Mouse (Mus musculus) neural tube, embryonic 15.5 days (tissue): Measurements from ENCODE around the gene Ptges2. TPM values are rescaled to one million over a fixed set of nuclear protein-coding genes. Genes with fewer than 3 reads are reported as not detected.

Source experiments
- ATAC-seq: fragments of 200-750 bp; cut with Nextera tagmentation; 2 replicates; pipeline ENCODE4 v1.8.0; 2017; ENCODE audit warnings: mild to moderate bottlenecking, moderate TSS enrichment, moderate library complexity; ENCODE audit not compliant: low FRiP score
- H3K27ac ChIP-seq: fragments of 300-500 bp; sonication (generic); replicated peaks from 2 replicates; pipeline ENCODE4 v1.5.1; 2015; ENCODE audit warnings: mild to moderate bottlenecking, inconsistent platforms
- H3K27me3 ChIP-seq: fragments of 300-500 bp; sonication (generic); replicated peaks from 2 replicates; pipeline ENCODE4 v1.6.1; 2015; ENCODE audit warnings: inconsistent platforms
- H3K36me3 ChIP-seq: fragments of 300-500 bp; sonication (generic); 2 replicates; pipeline ENCODE4 v1.6.1; 2015; ENCODE audit warnings: inconsistent platforms
- H3K4me1 ChIP-seq: fragments of 300-500 bp; sonication (generic); 2 replicates; pipeline ENCODE4 v1.6.1; 2015; ENCODE audit warnings: inconsistent platforms
- H3K4me2 ChIP-seq: fragments of 300-500 bp; sonication (generic); 2 replicates; pipeline ENCODE4 v1.6.1; 2015; ENCODE audit warnings: inconsistent platforms, mild to moderate bottlenecking, moderate library complexity
- H3K4me3 ChIP-seq: fragments of 300-500 bp; sonication (generic); replicated peaks from 2 replicates; pipeline ENCODE4 v1.5.1; 2015; ENCODE audit warnings: mild to moderate bottlenecking, inconsistent platforms
- H3K9ac ChIP-seq: fragments of 300-500 bp; sonication (generic); replicated peaks from 2 replicates; pipeline ENCODE4 v1.6.1; 2015; ENCODE audit warnings: mild to moderate bottlenecking, inconsistent platforms
- H3K9me3 ChIP-seq: fragments of 300-500 bp; sonication (generic); replicated peaks from 2 replicates; pipeline ENCODE4 v1.6.1; 2016; ENCODE audit warnings: inconsistent platforms
- WGBS: fragments of 180-500 bp; shearing (Covaris S2); methylation state at CpG from one replicate; pipeline ENCODE4 v1.1.7; 2015; ENCODE audit warnings: mixed read lengths; 5-methylcytosine and 5-hydroxymethylcytosine counted together
- polyA plus RNA-seq: library from polyadenylated mRNA; unstranded; fragments of >200 nt; fragmentation: Nextera tagmentation; extraction: Ambion mirVana; gene quantifications from 2 replicates; pipeline ENCODE4 v1.2.1, GENCODE M21; 2015

The Ptges2 gene
- polyA plus RNA-seq, 1 experiment from 2014 or later, result 52.1 TPM

GRCm38 (mm10) chr2:32448480-32448879 is 52.8 kb downstream of the Ptges2 start:
- Histone ChIP-seq H3K4me2 (no peak overlapping the region), H3K4me1 (peaks cover 40% of the 10 kb centered on the region), H3K27me3 (no peaks in the 10 kb centered on the region), H3K27ac (no peak overlapping the region), H3K36me3 (no peaks in the 10 kb centered on the region), H3K4me3 (no peak overlapping the region), H3K9me3 (no peaks in the 10 kb centered on the region), H3K9ac (no peak overlapping the region)
- no peak for ATAC-seq
- 97% methylated on average over 1 of the region's 1 CpGs for WGBS

DNA sequence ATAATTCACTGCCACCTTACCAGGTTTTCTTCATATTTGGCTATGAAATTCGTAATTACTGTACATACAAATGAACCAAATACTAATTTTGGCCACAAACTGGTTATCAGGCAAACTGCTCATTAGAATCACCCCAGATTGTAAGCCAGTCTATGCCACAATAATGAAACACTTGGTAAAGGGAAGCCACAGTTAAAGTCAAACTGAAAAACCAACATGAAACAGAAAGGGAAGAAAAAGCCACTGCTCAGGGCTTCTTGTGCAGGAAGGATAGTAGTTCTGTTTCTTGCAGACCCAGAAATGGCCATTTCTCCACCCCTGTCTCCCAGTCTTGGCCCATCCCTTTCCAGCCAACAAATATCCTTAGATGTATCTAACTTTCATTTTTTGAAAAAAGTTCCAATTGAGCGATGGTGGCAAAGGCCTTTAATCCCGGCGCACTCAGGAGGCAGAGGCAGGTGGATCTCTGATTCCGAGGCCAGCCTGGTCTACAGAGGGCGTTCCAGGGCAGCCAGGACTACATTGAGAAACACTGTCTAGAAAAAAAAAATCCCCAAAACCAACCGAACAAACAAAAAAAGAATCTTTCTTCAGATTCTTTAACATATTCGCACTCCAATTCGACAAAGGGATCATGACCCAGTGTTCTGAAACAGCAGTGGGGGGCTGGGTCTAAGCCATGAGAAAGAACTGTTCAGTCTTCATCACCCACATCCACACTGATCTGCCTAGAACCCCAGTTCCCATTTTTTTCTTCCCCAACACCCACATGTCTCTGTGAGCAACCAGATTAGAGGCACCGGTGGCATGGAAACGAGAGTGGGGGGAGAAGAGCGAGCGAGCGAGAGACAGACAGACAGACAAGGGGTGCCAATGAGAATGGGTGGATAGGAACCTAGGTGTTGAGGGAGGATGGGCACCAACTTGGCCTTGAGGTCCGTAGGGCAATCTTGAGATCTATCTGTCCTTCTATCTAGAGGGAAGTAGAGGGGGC is 54.4 kb downstream of the Ptges2 start, which contains the start of gene Naif1:
Gene Naif1, plus strand, starts transcription at position 697 of the 994 bp plus-strand sequence.
- H3K4me3 ChIP-seq, result peak within 1 kb of the TSS; percentile 81
- H3K4me1 ChIP-seq, result peaks cover 42% of the 10 kb centered on the region
- no peaks in the 10 kb centered on the region for H3K27me3 ChIP-seq
- H3K36me3 ChIP-seq, result peaks cover 1% of the 10 kb centered on the region; the same call in 1 of the 2 replicates
- H3K27ac ChIP-seq, result peak within 1 kb of the TSS; percentile 96
- 77% methylated on average over 15 of the region's 15 CpGs for WGBS
- peak within 1 kb of the TSS; percentile 79 for H3K4me2 ChIP-seq
- peak within 1 kb of the TSS; percentile 75 for H3K9ac ChIP-seq
- no peaks in the 10 kb centered on the region for H3K9me3 ChIP-seq
- no peak for ATAC-seq

GRCm38 (mm10) chr2:32450881-32451844 is 55.5 kb downstream of the Ptges2 start, which contains the start of gene Slc25a25:
Gene Slc25a25 (minus strand): TSS chr2:32451445.
- ATAC-seq, result peak; percentile 94
- Histone ChIP-seq H3K27ac (peak within 1 kb of the TSS; percentile 96), H3K4me1 (peaks cover 42% of the 10 kb centered on the region), H3K36me3 (peaks cover 3% of the 10 kb centered on the region; the same call in 1 of the 2 replicates), H3K27me3 (no peaks in the 10 kb centered on the region), H3K4me3 (peak within 1 kb of the TSS; percentile 81), H3K9ac (peak within 1 kb of the TSS; percentile 75), H3K4me2 (peak within 1 kb of the TSS; percentile 79), H3K9me3 (no peaks in the 10 kb centered on the region)
- WGBS, result under 1% methylated on average over 103 of the region's 103 CpGs

DNA sequence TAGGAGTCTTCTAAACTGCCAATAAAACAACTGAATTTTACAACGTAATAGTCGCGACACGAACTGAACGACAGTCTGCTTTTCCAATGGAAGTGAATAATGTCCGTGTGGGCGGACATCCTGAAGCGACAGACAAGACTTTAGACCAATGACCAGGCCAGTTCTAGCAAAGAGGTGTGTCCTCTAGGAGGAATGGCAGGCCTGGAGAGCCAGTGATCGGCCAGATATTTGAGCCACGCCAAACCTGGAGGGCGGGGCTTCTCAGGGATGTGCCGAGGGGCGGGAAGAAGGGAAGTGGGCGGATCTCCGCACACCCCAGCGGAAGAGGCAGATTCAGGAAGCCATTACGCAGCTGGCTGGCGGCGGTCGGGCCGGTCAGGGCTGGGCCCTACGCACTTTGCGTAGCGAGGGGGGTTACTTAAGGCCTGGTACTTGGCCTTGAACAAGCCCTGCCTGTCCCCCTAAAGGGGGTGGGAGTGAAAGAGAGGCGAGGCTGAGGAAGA is 56.2 kb downstream of the Ptges2 start:
- Histone ChIP-seq H3K4me2 (peak overlapping the region; percentile 79), H3K36me3 (peaks cover 6% of the 10 kb centered on the region; the same call in 1 of the 2 replicates), H3K4me1 (peaks cover 39% of the 10 kb centered on the region), H3K4me3 (peak overlapping the region; percentile 81), H3K9ac (peak overlapping the region; percentile 49), H3K9me3 (no peaks in the 10 kb centered on the region), H3K27ac (peak overlapping the region; percentile 96), H3K27me3 (no peaks in the 10 kb centered on the region)
- peak; percentile 95 for ATAC-seq
- WGBS, result under 1% methylated on average over 25 of the region's 25 CpGs

DNA sequence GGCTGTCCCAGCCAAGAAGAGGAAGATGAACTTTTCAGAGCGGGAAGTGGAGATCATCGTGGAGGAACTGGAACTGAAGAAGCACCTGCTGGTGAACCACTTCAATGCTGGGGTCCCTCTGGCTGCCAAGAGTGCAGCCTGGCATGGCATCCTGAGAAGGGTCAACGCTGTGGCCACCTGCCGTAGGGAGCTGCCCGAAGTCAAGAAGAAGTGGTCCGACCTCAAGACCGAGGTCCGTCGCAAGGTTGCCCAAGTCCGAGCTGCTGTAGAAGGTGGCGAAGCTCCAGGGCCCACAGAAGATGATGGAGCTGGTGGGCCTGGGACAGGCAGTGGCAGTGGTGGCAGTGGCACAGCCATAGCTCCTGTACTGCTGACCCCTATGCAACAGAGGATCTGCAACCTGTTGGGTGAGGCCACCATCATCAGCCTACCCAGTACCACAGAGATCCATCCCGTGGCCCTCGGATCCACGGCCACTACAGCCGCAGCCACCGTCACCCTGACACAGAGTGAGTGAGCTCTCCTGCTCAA is 56.8 kb downstream of the Ptges2 start:
- H3K4me2 ChIP-seq, result peak overlapping the region; percentile 79
- H3K4me3 ChIP-seq, result peak overlapping the region; percentile 81
- peaks cover 38% of the 10 kb centered on the region for H3K4me1 ChIP-seq
- peak overlapping the region; percentile 72 for H3K27ac ChIP-seq
- no peaks in the 10 kb centered on the region for H3K27me3 ChIP-seq
- WGBS, result 97% methylated on average over 16 of the region's 16 CpGs
- peaks cover 6% of the 10 kb centered on the region; the same call in 1 of the 2 replicates for H3K36me3 ChIP-seq
- H3K9ac ChIP-seq, result no peak overlapping the region; the same call in 1 of the 2 replicates
- ATAC-seq, result no peak
- no peaks in the 10 kb centered on the region for H3K9me3 ChIP-seq

GRCm38 (mm10) chr2:32453641-32454303 is 58.1 kb downstream of the Ptges2 start:
- ATAC-seq, result no peak
- Histone ChIP-seq H3K36me3 (peaks cover 6% of the 10 kb centered on the region; the same call in 1 of the 2 replicates), H3K9ac (no peak overlapping the region), H3K4me1 (peaks cover 30% of the 10 kb centered on the region), H3K27me3 (no peaks in the 10 kb centered on the region), H3K4me2 (no peak overlapping the region; the same call in 1 of the 2 replicates), H3K27ac (no peak overlapping the region), H3K9me3 (no peaks in the 10 kb centered on the region), H3K4me3 (no peak overlapping the region)
- 90% methylated on average over 5 of the region's 5 CpGs for WGBS

DNA sequence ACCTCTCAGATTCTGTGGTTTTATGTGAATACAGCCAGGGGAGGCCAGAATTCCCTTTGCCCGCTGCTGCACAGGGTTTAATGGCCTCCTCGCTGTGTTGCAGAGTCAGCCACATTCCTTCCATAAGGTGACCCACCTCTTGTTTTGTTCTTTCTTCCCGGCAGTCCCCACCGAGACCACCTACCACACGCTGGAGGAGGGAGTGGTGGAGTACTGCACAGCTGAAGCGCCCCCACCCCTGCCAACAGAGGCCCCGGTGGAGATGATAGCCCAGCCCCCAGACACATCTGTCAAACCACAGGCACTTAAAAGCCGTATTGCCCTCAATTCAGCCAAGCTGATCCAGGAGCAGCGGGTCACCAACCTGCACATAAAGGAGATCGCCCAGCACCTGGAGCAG is 58.9 kb downstream of the Ptges2 start:
- Histone ChIP-seq H3K9ac (no peak overlapping the region), H3K4me3 (no peak overlapping the region), H3K27ac (no peak overlapping the region), H3K9me3 (no peaks in the 10 kb centered on the region), H3K27me3 (no peaks in the 10 kb centered on the region), H3K36me3 (peaks cover 6% of the 10 kb centered on the region; the same call in 1 of the 2 replicates), H3K4me1 (peaks cover 27% of the 10 kb centered on the region), H3K4me2 (no peak overlapping the region)
- no peak for ATAC-seq
- WGBS, result 53% methylated on average over 10 of the region's 10 CpGs

DNA sequence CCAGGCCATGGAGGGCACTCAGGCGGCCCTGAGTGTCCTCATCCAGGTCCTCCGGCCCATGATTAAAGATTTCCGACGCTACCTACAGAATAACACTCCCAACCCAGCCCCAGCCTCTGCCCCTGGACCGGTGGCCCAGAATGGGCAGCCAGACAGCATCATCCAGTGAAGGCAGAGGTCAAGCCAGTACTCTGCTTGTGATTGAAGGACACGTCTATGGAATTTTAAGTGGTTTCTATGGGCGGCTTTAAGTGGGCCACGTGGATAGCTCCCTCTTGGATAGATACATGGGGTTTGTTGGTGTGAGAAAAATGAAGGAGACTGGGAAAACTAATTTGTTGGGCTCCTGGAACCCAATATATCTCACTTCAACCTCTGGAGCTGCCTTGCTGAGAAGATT is 59.4 kb downstream of the Ptges2 start:
- no peaks in the 10 kb centered on the region for H3K9me3 ChIP-seq
- 92% methylated on average over 8 of the region's 8 CpGs for WGBS

More for the DNA sequence above, 59.4 kb downstream of the Ptges2 start:
- Histone ChIP-seq H3K36me3 (peaks cover 6% of the 10 kb centered on the region; the same call in 1 of the 2 replicates), H3K4me3 (no peak overlapping the region), H3K27ac (no peak overlapping the region), H3K4me1 (peaks cover 22% of the 10 kb centered on the region), H3K27me3 (no peaks in the 10 kb centered on the region), H3K4me2 (no peak overlapping the region), H3K9ac (no peak overlapping the region)
- no peak for ATAC-seq
